Mouse (Mus musculus) heart, adult 9 months (tissue): ENCODE data around the gene Kcnq1.

ENCODE experiments used
- DNase-seq, 2 experiments: peaks; one replicate each; pipeline ENCODE4 v3.0.0; 2022; ENCODE audit warnings: low spot score in 2 of 2

Gene Kcnq1

DNA sequence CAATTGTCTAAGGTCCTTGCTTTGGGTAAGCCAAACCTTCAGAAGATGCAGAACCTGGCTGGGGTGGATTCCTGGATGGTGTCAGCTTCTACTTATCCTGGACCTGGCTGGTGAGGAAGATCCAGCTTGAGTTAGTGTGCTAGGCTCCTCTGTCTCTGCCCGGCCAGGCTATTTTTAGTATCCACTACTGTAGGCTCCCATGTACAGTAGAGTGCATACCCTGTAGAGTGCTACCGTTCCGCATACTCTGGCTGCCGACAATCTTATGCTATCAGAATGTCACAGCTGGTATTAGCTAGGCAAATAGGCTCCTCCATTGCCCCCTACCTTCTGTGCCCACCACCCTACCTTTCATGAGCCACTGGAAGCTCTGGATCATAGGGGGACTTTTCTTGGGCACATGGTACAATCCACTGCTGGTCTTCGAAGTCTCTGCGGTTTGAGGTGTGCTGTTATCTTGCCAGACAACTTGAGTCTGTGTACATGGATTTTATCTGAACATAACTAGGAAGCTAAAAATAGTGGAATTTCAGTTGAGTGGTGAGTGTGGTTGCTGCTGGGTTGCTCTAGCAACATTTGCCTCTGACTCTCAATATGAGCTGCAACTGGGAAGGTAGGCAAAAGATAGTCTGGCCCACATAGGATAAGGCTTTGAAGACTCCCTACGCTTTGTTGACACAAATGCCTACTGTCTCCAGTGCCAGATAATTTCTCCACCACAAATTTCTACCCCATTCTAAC is 258.1 kb downstream of the Kcnq1 start:
- no peak for DNase-seq

DNA sequence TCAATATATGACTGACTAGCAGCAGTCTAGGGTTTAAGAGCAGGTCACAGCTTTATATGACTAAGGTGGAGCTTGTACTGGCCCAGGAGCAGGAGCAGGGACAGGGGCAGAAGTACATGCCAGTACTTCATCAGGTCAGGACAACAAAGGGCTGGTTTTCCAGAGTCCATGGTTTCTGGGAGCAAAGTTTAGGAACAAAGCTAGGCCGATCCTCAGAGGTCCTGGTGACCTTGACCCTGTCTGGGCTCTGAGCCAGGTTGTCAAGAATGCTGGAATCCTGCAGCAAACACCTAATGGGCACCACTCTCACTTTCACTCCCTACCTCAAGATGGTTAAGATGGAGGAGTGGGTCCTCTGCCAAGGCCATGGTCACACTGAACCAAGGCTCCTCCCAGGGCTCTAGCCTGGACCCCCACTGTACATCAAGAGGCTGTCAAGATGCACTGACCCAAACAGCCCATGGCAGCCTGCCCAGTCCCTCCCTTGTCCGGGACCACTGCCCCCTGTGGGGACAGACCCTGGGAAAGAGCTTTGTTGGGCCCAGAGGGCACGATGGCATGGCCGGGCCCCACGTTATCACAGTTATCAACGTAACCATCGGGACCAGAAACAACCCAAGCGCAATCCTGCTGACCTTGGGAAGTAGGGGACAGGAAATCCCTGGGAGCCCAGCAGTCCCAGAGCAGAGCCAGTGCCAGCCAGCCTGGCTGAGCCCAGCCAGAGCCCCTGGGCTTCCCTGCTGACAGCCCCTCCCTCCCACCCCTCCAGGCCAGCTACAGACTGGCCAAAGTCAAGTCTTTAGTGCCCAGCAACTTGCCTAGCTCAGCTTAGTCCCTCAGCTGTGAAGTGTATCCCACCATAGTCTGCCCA is 259.0 kb downstream of the Kcnq1 start:
- DNase-seq = no peak

DNA sequence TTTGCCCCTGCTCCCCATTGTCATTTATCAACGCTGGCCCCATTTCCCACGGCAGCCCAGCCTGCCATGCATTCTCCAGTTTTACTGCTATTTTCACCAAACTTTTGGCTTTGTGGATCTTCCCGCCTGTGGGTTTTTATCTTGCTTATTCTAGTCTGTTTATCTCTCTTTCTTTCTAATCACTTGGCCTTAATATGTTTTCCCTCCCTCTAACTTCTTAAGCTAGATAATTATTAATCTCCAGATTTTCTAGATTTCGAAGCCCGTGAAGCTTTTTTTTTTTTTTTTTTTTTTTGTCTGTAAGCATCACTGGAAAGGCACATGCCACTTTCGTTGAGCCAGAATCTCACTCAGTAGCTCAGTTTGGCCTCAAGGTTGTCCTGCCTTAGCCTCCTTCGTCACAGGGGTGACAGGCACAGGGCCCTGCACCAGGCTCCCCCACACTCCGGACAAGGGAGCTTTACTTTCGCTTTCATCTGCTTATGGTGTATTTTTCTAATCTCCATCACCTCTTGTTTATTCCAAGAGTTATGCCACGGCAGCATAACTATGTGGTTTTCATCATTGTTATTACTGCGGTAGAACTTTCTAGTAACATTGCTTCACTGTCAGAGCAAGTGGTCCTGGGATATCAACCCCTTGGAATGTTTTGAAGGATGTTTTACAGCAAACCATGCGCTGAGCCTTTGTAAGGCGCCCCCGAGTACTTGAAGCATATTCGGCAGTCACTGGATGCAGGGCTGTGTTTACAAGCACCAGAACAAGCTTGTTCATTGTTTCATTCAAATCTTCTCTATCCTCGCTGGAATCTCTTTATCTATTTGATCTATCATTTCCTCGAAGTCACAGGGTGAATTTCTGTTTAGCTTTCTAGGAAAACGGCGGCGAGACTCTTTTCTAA is 261.5 kb downstream of the Kcnq1 start:
- no peak for DNase-seq

DNA sequence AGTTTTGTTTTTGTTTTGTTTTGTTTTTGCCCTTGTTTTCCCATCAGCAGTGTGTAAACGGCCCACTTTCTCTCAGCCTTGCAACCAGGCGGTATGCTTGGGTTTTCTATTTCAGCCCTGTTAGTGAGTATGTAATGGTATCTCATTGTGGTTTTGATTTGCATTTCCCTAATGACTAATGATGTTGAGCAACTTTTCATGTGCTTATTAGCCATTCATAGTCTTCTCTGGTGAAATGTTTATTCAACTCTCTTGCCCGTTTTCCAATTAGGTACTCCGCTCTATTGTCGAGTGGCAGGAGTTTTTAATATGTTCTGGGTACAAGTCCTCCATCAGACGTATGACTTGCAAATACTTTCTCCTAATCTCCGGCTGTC is 262.1 kb downstream of the Kcnq1 start:
- DNase-seq = no peak

DNA sequence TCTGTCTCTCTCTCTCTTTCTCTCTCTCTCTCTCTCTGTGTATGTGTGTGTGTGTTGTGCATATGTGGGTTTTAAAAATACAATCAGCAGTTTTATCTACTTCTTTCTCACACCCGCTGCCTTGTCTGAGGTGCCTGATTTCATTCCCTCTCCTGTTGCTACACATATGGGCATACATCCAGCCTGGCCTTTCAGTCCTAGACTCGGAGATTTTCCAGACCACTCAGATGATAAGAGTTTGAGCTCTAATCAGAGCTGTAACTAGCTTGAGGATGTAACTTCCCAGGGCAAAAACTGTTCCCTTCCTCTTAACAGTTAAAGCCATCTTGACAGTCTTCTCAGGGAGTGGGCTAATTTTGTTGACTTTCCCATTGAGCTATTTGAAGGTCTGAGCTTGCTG is 265.2 kb downstream of the Kcnq1 start:
- no peak for DNase-seq

DNA sequence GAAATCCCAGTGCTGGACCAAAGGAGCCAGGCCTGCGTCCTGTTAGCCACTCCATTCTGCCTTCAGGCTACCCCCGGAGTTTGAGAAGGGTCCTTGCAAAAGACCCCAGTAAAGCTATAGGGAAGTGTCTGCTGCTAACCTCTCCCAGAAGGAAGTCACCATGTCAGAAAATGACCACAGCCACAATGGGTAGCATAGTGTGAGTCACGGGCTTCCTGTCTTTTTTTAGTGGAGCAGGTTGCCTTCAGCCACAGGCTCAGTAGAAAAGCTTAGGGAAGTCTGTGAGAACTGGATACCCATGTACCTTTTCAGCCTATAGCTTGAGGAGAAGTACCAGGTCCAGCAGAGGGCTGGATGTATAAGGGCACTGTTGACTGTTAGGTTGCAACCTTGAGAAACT is 267.1 kb downstream of the Kcnq1 start:
- no peak for DNase-seq

DNA sequence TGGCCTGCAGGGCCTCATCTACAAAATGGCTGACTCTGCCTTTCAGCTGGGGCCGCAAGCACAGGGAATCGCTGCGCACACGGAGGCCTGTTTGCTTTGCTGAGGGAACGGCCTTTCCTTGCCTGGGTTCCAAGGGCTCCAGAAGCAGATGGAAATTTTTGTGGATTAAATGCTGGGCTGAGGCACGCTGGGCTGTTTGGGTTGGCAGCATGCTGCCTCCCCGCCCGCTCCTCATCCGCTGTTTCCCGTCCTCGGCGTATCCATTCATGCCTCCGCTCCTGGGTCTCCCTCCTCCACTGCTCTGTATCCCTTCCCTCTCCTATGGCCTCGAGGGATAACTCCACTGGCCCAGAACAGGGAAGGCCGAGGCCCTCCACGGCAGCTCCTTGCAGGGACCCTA is 269.8 kb downstream of the Kcnq1 start:
- peak in 1 of 2 experiments; percentile 39 for DNase-seq

DNA sequence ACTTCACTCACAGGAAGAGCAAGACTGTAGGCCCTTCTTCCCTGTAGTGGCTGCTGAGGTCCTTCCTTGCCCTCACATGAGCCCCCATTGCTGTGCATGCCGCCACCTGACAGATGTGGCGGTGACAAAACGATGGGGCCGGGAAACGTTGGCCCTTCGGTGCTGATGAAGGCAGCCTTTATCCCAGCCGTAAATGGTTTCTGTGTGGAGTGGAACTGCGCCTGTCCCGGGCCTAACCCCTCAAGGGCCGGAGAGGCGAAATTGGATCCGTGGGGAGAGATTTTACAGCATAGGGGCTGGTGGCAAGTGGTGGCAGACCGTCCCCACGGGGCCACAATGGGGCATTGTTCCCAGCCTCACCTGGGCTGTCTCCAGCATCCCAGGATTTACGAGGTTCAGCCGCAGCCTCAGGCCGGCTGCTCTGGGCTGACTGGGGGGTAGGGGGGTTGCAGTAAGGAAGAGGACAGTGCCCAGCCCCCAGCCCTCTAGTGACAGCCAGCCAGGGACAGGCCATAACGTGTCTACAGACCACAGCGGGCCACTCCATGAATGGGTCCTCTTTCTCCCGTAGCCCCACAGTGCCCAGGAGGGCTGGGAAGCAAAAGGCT is 274.4 kb downstream of the Kcnq1 start:
- DNase-seq = no peak

DNA sequence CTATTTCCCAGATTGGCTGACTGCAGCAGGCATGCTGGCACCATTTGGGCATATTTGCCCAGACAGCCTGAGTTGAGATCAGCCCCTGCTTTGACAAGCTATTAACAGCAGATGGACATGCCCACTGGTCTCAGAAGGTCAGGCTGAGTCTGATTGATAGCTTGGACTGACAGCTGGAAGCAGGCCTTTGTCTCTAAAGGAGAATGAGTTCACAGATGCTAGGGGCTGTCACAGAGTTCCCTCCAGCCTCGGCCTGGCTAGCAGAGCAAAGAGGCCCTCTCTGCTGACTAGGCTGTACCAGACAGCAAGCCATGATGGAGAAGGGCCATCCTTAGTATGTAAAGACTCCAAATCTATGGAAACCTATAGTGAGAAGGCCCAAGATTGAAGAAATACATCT is 280.5 kb downstream of the Kcnq1 start:
- no peak for DNase-seq

DNA sequence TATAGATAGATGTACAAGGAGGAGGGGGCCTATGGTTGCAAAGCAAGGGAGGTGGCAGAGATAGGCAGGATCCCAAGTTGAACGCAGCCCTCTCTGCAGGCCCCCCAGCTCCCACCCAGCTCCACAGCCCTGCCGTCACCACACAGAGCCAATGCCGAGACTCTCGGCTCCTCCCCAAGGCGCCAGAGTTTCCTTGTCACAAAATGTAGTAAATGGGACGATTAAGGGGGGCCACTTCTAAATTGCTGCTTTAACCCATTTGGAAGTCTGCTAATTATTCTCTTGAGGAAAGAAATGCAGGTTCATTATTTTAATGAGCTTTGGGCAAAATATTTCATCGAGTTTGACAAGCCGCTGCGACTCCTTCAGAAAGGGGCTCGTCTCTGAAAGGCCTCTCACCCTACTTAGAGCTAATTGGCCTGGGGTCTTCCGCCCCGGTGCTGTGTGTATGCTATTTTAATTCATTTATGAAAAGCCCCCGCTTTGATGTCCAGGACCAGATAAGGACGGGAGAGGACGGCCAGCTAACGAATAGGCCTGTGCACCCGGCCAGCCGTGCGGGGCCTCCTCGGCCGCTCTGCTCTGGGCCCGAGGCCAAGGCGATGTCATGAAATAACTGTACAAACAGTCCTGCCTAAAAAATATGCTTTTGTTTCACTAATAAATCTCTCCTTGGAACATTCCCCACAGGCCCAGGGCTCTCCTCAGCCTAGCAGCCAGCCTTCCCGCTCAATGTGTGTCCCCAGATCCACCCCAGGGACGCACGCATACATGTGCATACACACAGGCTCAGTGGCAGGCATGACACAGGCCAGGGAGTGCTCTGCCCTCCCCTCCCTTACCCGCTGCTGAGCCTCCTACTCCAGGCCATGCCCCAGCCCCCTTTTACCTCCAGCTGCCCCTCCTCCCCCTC is 282.9 kb downstream of the Kcnq1 start:
- peak; percentile 63 to 67 for DNase-seq

DNA sequence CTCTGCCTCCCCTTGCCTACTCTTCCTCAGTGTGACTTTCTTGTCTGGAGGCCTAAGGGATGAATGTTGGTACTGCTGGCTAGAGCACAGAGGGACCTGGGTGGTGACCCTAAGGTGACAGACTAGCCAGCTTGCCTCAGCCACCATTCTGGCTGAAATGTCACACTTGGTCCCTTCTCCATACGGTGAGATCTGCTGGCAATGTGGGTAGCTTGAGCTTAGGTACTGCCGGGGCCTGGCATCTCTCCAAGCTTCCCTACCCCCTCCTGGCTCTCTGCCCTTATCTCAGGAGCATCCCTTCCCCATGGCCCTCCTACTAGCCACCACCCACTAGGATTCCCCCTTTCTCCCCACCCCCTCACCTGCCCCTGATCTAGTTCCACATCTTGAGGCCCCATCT is 283.7 kb downstream of the Kcnq1 start:
- no peak for DNase-seq

DNA sequence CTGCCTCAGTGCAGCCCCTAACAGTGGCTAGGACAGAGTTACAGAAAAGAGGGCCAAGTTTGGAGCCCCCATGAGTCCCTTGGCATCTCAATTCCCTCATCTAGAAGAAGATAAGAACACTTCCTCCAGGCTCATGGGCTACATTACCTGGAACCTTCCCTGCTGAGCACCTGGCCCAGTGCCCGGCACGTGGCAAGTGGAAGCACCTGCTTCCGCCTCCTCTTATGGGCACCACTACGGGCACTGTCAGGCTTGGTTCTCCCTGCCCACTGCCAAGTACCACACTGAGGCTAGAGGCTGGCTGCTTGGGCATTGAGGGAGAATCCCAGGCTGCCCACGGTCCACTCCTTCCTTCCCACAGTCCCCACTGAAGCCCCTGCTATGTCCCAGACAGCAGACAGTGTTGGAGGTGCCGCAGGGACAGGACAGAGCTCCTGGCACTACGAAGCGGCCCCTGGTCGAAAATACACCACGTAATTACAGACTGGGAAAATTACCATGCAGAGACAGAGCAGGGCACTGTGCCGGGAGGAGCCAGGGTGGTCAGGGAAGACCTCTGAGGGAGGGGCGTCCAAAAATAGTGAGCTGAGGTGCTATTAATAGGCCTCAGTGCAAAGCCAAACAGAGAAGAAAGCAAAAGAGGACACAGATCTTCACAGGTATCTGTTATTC is 284.3 kb downstream of the Kcnq1 start:
- DNase-seq = peak in 1 of 2 experiments; percentile 22

DNA sequence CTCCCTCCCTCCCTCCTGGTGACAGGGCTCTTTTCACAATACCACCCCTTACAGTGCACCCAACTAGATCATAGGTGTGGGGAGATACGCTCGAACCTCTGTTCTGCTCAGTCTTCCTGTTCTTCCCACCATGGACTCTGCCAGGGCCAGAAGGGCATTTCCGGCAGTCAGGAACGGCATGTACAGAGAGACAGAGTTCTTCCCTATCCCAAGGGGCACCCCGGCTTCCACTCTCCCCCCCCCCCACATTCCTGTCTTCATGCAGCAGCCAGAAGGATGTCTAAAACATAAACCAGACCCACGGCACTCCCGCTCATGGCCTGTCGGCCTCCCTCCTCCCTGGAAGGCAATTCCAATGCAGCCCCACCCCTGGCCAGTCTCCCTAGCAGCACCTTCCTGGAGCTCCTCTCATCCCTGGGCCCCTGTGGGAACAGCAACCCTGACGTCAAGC is 289.0 kb downstream of the Kcnq1 start:
- DNase-seq = peak; percentile 19 to 49

DNA sequence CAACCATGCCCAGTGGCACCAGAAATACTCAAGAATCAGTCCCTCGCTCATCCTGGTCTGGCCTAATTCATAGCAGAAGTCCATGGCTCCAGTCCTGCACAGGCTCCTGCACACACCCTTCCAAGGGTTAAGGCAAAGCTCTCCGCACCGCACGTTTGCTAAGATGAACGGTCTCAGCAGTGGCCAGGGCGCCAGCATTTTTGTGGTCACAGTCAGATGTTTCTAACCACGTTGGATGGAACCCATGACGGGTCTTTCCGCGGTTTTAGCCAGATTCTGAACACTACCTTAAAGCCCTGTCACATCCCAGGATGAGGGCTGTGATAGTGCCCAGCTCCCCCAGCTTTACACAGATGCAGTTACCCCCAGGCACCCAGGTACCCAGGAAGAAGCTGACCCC is 293.6 kb downstream of the Kcnq1 start:
- DNase-seq = no peak

DNA sequence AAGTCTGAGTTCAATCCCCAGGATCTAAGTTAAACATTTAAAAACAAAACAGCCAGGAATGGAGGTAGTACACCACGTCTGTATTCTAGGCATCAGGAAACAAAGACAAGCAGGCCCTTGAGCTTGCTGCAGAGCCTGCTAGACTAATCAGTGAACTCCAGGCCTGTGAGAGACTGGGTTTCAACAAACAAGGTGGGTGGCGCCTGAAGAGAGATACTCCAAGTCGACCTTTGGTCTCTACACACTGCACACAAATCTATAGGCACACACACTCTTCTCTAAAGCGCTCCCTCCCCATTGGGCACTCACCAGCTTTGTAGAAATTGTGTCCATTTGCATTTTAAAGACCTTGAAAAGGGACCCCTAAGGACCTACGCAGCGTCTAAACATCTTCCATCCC is 294.4 kb downstream of the Kcnq1 start:
- no peak for DNase-seq

DNA sequence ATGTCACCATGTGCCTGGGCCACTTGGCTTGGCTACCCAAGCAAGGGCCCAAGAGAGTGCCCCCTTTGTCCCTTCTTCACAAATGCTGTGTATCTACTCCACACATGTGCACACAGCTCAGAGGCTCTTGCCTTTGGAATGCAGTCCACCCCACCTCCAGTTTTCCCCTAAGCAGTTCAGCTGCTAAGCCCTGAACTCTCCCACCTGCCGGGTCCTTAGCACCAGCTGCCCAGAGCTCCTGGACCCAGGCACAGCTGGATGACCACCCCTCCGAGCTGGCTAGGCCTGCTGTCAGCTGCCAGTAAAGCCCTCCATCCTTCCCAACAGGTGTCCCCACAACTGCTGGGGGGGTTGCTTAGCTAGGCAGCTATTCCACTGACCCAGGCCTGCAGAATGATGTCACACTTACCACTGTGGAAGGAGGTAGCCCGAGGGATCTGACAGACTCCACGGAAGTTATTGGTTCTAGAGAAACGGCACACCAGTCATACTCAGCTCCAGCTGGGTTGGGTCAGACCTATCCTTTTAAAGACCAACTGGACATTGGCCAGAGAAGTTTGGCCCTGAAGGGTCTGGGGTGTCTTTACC is 295.4 kb downstream of the Kcnq1 start:
- DNase-seq = no peak

DNA sequence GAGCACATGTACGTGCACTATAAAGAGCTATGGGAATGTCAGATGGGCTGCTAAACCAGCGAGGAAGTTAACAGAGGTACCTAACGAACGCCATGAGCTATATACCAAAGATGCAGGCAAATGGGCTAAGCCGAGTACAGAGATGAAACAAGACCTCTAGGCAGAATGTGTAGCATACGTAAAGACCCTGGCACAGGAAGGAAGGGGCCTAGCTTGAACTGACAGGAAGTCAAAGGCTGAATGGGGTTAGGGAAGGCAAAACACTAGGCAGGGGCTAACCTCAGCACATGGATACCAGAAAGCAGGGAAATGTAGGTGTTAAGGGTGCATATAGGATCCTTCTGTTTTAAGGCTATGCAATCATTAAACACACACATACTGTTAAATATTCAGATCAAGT is 298.1 kb downstream of the Kcnq1 start:
- DNase-seq = no peak

DNA sequence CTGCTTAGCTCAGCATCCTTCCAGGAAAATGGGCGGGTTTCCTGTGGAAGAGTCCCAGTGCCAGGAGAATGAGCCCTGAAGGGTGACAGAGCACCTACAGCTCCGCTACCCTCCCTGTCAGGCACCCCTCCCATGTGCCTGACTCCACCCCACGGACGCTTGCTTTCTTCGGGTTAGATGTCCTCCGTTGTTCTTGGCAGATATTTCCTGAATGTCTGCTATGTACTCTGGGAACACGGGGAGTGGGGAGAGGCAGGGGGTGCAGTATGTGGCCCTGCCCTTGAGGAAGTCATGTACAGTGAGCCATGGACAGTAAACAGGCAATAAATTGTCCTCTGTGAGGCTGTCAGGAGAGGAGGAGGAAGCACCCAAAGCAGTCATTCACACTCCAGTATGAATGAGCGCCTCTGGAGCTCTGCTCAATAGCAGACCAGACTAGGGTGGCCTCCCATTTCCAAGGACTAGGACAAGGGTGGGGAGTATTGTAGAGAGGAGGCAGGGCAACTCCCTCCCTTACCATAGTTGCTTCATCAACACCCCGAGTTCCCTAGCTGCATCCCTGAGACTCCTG is 301.9 kb downstream of the Kcnq1 start:
- DNase-seq = peak; percentile 72 to 78

DNA sequence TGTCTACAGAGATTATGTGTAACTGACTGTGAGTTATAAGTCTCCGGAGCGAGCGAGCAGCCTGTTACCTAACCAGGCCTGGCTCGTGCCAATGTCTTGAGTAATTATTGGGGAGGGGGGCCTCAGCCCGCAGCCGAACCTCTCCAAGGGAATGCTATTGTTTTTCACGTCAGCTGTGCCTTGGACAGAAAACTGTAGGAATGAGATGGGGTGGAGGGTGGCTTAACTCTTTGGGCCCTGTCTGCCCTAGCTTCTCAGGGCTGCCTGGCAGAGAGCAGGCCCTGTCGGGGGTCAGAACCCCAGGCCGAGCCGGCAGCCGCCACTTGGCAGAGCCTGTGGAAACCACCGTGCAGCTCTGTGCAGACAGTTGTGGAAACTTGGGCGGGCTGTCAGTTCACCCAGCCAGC is 302.5 kb downstream of the Kcnq1 start:
- peak; percentile 67 to 72 for DNase-seq
